Mouse (Mus musculus) thymus, postnatal 36 days (tissue): ENCODE measurements around the gene Fermt2.

ENCODE experiments used
- DNase-seq, 2 experiments: peaks; one replicate each; pipeline ENCODE4 v3.0.0; 2022; ENCODE audit warnings: mixed read lengths in 2 of 2

Gene Fermt2

DNA sequence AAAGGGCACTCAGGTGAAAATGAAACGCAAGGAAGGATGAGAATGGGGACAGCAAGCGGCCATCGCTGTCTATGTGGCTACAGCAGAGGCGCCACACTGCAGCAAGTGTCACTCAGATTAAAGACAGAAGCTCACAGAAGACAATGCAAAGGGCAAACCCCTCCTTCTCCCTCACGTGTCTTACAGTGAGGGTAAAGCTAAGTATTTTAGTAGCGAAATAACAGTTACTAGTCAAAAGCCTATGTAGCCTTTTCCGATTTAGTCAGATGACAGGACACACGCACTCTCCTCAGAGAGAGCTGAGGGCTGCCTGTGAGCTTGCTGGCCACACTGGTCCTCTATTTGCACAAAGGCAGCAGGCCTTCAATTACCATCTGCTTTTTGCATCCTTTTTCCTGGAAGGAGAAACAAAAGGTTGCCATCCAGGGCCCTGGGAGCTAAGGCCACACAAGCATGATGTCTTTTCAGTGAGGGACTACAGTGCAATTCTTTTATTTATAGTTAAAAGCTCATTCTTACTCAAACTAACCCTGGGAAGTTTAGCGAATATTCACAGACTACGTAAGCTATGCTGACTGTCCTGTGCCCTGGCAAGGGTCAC is 66.9 kb downstream of the Fermt2 start:
- DNase-seq, result no peak

DNA sequence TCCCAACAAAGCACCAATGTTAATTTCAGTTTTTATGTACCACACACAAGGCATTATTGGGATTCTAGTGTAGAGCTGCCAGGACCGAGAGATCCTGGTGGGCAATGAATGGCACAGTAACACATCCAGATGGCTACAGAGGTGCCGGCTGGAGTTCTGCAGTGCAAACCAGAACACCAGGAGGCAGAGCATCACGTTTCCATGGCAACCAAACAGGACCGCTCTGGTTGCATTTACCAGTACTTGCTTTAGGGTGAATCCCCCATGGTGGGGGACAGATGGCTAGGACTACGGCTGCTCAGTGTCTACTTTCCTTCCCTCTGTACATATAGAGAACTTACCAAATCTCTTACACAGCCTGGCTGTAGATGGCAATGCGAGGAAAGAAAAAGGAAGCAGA is 67.5 kb downstream of the Fermt2 start:
- DNase-seq, result no peak

GRCm38 (mm10) chr14:45461945-45462344 is 68.0 kb downstream of the Fermt2 start:
- no peak for DNase-seq

- DNase-seq, result no peak
Measured at GRCm38 (mm10) chr14:45460491-45460890, 69.4 kb downstream of the Fermt2 start.

- no peak for DNase-seq
Measured at GRCm38 (mm10) chr14:45459877-45460276, 70.0 kb downstream of the Fermt2 start.

DNA sequence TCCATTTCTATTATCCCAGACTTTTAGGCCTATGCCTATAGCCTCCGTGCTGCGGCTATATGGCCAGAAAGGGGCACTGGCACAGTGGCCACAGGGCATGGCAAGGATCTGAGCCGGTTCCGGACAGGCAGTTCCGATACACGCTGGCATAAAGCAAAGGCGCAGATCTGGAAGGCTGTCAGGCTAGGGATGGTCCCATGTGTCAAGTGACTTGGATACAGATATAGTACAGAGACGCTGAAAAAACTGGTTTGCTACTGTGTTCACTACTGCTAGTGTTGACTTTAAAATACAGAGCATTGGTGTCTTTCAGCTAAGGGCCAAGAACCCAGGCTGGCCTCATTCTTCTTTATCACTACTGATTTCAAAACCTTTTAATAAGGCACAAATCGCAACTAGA is 72.9 kb downstream of the Fermt2 start:
- DNase-seq, result no peak

GRCm38 (mm10) chr14:45456502-45456846 is 73.4 kb downstream of the Fermt2 start:
- DNase-seq, result no peak

DNA sequence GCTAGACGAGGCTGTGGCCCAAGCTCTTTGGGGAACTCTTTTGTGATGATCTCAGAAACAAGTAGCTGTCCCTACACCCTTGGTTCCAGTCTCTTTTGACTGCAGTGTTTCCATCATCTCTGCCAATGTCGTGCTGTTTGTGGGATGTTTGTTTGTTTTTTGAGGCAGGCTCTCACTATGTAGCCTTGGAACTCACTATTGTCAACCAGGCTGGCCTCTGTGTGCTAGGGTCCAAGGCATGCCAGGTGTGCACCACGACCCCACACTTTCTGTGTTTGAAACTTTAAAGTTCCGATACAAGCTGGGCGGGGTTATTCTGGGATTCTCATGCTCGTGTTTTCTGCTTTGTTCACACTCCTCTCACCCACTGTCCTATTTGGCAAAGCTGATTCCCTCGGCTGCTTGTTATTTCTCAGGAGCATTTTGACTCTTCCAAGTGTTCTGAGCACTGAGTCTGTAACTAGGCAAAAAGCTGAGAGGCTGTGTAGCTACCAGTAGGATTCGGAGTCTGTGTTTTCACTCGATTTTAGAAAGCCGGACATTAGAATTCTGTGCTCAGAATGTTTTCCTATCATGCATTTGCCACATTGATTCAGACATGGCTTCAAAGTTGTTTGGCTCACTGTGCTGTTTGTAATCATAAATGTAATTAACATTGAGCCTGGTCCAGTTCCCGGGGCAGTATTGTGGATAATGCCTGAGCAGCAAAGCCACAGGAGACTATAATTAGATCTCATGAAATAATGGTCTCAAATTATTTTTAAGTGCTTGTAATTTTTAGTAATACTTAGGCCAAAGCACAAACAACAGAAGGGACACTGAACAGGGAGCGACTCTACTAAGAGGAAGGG is 74.0 kb downstream of the Fermt2 start:
- no peak for DNase-seq

DNA sequence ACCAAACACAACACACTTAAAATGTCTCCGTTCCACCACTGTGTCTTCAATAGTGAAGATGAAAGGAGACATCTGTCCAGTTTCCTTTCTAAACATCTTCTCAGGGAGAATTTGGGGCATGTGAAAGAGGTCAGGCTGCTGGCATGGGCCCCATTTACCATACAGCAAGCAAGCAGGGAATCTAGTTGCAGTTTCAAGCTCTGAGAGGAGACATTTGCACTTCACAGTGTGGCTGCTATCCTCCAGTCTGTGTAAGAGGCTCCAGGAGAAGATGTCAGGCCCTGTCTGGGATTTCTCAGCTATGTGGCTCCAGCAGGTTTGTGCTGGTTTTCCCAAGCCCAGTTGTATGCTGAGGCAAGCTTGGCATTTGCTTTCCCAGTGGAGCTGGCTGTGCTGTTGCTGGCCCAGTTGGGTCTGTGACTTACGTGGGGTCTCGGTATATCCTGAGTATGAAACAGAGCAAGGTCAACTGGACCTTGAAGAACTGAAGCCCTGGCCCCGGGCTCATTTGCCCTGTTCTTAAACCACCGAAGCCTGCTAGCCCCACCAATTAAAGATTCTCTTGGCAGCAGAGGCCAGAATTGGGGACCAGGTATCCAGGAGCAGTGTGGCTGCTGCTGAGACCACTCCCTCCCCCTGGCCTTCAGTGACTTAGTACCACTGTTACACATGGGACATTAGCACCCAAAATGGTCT is 76.2 kb downstream of the Fermt2 start:
- DNase-seq, result no peak

DNA sequence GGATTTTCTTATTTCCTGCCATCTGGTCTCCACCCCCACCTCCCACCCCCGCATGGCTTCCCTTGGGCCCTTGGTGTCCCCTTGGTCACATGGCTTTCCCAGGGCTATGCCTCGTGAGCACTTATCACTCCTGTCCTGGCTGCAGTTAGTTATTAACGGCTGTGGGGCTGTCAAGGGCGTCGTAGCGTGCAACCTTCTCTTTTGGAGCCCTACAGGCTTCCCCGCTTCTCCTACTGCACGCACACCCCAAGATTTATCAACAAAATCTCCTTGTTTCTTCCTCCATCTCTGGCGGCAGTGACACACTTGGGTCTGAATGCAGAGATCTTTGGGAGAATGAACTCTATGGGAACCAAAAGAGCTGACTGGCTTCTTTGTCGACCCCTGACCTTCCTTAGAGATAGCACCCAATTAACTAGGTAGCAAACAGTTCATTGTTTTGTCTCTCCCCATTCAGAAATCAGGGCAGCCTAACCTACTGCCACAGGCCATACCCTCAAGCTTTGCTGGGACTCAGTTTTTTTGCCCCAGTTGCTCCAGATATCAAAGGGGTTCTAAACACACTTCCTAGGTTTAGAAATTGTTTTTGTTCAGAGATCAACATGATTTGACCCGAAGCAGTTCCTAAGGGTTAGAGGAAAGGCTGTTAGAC is 76.9 kb downstream of the Fermt2 start:
- DNase-seq, result no peak

- no peak for DNase-seq
Measured at GRCm38 (mm10) chr14:45452148-45452547, 77.8 kb downstream of the Fermt2 start.

GRCm38 (mm10) chr14:45451090-45451489 is 78.8 kb downstream of the Fermt2 start:
- DNase-seq, result no peak

DNA sequence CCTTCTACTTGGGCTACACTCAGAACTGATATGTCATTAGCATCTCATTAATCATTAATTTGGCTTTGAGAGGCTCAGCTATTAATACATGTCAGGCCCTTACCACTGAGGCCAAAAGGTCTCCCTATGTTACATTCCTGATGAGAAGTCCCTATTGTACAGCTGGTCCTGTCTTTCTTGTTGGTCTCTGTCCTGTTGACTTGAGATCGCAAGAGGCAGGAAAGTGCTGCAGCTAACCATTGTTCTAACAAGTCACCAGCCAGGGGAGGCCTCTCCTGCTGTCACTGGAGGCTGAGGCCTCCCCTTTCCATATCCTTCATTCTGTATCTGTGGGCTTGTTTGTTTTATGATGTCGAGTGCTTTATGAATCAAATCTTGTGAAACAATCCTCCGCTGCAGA is 83.1 kb downstream of the Fermt2 start:
- no peak for DNase-seq

GRCm38 (mm10) chr14:45445445-45445844 is 84.5 kb downstream of the Fermt2 start:
- no peak for DNase-seq

DNA sequence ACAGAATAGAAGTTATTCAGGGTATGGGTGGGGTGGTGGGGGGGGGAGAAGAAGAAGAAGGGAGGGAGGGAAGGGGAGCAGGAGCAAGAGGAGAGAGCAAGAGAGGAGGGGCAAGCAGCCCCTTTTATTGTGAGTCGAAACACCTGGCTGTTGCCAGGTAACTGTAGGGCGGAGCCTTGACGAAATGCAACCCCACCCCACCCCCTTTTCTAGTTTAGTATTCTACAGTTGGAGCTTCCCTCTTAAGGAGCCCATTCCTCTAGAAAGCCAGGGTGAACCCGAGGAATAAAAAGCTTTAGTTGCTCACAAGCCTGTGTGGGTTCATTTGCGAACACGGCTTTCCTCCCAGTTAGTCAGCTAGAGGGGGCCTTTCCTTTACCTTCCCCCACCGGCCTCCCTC is 85.0 kb downstream of the Fermt2 start:
- DNase-seq, result no peak

- no peak for DNase-seq
Measured at GRCm38 (mm10) chr14:45442781-45443560, 86.9 kb downstream of the Fermt2 start.

DNA sequence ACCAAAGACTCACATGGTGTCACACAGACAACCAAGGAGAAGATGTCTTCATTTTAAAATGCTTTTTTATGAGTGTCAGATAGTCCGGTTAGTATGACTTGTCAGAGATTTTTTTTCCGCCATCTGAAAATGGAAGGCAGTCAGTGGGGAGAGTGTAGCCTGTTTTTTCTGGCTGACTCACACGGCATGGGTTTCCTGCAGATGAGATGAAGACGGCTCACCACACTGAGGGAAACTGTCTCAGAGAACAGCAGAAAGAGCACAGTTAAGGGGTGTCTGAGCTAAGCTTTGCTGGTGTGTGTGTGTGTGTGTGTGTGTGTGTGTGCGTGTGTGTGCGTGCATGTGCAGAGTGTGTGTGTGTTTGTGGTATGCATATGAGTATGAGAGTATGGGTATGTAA is 88.6 kb downstream of the Fermt2 start:
- no peak for DNase-seq

GRCm38 (mm10) chr14:45439387-45439786 is 90.5 kb downstream of the Fermt2 start:
- no peak for DNase-seq

DNA sequence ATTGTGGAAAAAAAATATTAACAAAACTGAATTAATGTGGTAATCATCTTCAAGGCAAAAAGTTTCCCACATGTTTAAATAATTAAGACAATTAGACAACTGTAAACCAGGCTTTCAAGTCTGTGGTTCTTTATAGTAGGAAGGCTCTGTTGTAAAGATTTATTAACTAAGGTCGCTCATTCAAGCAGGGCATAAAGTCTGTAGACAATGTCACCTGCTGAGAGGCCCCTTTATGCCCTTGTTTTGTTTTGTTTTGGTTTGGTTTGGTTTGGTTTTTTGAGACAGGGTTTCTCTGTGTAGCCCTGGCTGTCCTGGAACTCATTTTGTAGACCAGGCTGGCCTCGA is 91.0 kb downstream of the Fermt2 start:
- DNase-seq, result no peak

GRCm38 (mm10) chr14:45438250-45438930 is 91.5 kb downstream of the Fermt2 start:
- DNase-seq, result no peak

DNA sequence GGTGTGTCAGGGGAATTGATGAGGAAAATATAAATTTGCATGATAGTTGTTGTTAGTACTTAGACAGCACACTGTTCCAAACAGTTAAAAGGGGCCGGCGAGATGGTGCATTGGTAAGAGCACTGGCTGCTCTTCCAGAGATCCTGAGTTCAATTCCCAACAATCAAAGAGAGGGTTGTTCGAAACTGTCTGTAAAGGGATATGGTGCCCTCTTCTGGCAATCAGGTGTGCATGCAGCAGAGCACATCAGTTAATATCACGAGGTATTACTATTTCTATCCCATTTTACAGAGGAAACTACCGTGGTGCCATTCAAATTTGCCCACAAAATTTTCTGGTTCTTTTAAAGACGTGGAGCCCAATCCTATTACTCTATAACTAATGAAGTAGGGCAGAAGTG is 95.7 kb downstream of the Fermt2 start:
- DNase-seq, result no peak

DNA sequence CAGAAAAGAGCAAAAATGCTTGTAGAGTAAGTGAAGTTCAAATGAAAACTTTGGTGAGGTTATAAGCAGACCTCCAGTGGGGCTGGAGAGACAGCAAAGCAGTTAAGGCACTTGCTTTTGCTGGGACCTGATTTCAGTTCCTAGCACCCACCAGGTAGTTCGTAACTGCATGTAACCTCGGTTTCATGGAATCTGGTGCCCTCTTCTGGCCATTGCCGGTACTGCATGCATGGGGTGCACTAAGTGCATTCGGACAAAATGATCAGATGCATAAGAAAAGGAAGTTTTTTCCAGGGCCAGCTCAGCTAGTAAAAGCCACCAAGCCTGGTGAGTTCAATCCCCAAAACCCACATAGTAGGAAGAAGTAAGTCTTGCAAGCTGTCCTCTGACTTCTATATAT is 97.9 kb downstream of the Fermt2 start:
- DNase-seq, result peak; percentile 6 to 11
